Mouse (Mus musculus) erythroid progenitor cell, adult 5-6 weeks (primary cell): ENCODE data around the gene Map2. TPM values are rescaled to one million over a fixed set of nuclear protein-coding genes. Genes with fewer than 3 reads are reported as not detected.

Experiments
- ATAC-seq: replicated peaks from 2 replicates; pipeline ENCODE4 v1.8.0; 2016; ENCODE audit warnings: moderate number of reproducible peaks, mild to moderate bottlenecking, moderate TSS enrichment, inconsistent platforms; ENCODE audit not compliant: poor library complexity, low FRiP score, severe bottlenecking
- total RNA-seq, 2 experiments: library from RNA; stranded (forward) in 1 of 2; stranded (reverse) in 1 of 2; fragments of 150-400 nt in 1 of 2; fragments of 186-747, 209-891 nt in 1 of 2; gene quantifications; 2 replicates each; pipeline versions ENCODE4 v1.2.3 to v1.2.4; 2015 to 2017; ENCODE audit warnings: low replicate concordance in 2 of 2

The Map2 gene
- total RNA-seq (2015; ENCODE audit: low replicate concordance), result not detected in 2 replicates
- 1.2 TPM in 1 of 2 replicates, not detected in the other for total RNA-seq (2017; ENCODE audit: low replicate concordance)

DNA sequence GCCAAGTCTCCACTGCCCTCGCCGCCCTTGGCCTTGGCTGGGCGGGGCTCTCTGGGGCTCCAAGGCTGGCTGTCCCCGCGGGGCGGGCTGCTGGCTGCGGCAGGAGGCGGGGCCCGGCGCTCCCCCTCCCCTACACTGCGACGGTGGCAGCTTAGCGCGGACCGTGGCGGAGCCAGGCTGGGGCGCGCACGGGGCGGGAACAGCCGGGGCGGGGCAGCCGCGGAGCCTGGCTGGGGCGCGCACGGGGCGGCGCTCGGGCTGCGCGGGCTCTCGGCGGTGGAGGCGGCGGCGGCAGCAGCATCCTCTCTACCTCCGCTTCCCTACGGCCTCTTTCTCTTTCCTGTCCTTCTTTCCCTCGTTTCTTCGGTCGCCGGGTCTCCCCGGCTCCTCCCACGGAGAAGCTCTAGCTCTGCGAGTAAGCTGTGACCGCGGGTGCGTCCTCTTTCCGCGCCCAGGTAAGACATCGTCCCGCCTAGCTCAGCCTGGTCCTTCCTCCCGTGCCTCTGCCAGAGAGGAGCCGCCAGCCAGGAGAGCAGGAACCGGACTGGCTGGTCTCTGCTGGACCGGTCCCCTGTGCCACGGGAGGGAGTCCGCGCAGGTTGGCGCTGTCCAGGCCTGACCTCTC lies at the start of gene Map2:
TSS of gene Map2 (plus strand) at position 233 of the 625 bp plus-strand sequence.
- no peak for ATAC-seq

DNA sequence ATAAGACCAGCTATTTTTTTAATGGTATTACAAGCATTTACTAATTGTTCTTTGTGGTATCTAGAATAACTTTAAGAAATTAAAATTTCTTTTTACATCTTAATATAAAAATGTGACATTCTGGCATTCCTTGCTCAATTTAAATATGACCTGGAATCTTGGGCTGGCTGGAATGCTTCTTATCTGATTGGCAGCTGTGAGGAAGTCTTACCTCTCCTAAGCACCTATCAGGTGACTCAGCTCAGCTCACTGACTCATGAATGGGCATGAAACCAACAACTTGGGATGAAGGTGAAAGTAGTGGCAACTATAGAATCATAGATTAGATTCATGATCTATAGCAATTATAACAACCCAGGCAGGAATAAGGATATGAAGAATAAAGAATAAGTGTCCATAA lies 42.1 kb upstream of the Map2 start:
- ATAC-seq, result no peak

DNA sequence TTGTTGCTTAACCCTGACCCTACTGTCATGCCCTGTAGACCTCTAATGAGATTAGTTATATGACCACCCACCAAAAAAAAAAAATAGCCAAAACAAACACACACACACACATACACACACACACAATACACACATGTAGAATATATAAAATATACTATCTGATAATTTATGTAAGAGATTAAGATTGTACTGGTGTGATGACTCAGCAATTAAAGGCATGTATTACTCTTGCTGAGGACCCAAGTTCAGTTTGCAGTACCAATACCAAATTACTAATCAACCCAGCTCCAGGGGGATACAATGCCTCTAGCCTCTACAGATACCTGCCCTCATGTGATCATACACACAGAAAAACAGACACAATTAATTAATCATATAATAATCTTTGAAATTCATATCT lies 39.7 kb upstream of the Map2 start:
- ATAC-seq, result no peak

DNA sequence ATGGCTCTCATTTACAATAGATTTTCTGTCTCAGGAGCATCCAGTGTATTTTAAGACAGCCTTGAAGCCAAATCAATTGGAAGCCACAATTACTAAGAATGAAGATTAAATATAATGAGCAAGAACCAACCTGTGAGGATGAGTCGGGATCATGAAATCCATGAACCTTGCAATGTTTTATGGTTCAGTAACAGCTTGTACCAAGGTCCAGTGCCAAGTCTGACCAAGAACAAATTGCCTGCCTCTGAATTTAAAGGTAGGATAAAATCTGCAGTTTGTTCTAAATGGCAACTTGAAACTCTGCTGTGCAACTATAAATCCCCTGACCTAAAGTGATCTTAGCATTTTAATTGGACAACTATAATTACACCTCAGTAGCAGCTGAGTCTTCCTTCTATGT lies 34.4 kb upstream of the Map2 start:
- ATAC-seq, result no peak

DNA sequence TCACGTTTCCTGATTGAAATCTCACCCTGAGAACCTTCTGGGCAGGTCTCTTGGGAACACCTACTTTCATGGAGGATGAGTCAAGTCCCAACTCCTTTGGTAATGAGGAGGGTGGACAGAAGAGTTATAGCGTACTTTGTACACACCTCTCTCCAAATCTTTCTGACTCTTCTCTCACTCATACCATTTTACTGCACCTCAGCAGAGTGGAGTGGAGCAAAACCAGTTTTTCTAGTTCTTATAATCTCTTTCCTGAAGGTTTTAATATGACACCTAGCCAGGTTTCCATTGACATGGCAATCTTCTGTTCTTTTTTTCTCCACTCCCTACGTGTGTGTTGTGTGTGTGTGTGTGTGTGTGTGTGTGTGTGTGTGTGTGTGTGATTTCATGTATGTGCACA lies 29.9 kb upstream of the Map2 start:
- no peak for ATAC-seq

DNA sequence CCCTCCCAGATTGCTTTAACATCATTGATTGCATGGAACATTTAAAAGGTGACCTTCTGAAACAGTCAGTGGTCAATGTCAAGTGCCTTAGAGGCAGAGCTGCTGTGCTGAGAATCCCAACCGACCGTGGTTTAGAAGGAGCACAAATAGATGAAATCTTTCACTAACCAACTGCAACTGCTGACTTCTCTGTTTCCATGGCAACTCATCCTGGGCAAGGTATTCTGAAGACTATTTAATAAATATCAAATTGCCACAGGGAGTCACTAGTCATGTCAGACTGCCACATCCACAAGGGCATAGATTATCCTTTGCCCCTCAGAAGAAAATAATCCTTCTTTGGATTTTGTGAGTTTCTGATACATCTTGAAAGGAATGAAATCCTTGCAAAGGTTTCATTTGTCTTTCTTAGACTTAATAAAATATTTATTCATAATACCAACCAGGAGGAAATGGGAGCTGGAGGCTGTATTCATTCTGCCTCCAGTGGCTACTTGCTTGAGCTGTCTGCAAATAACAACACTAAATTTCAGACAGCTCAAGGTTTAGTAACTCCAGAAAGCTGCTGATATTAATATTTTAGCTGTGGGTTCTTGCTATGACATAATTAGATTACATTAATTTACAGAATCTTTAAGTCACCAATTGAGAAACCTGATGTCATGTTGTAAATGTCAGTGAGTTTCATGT lies 26.1 kb upstream of the Map2 start:
- no peak for ATAC-seq

DNA sequence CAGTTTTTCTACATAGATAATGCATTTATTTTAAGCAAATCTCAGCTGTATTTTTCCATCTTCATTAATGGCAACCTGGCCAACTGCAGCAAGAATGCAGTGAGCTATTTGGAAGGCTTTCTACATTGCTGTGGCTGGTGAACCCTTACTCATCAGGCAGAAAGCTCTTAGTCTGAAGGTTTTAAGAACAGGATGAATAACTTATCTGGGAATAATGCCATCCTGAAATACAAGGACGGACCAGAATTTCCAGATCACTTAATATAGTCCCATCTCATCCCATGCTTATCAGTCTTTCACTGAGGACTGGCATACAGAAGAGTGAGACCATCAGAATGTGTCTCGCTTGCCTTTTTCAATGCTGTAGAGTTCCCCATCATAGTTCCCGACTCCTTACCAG lies 24.3 kb upstream of the Map2 start:
- ATAC-seq, result no peak

DNA sequence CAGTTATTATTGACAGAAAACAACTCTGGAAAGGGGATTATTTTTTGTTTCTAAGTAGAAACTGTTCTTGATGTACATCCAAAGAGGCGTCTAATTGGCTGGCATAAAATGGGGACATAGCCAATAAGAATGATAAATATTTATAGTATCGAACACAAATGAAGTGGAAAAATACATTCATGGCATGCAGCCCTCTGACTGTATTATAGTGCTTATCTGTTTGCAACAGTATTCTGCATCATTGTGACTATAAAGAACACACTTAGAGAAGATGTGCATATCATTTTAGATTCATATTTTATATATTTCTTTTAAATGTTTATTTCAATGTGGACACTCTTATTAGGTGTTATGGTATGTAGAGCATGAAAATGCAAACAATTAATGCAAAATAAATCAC lies 17.9 kb upstream of the Map2 start:
- ATAC-seq, result no peak

DNA sequence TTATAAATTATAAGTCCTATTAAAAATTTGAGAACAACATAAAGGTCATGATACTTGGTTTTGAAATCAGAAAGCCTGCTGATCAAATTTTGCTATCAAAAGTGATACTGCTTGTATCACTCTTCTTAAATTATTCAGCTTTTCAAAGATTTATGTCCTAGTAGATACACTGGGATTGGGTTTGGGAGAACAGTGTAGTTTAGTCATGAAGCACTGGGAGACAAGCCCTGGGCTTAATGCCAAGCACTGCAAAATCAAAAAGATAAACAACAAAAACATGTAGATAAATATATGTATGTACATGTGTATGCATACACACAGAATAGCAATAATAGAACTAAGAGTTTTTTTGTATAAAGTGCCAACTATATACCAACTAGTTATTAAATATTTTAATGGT lies 17.5 kb upstream of the Map2 start:
- no peak for ATAC-seq

DNA sequence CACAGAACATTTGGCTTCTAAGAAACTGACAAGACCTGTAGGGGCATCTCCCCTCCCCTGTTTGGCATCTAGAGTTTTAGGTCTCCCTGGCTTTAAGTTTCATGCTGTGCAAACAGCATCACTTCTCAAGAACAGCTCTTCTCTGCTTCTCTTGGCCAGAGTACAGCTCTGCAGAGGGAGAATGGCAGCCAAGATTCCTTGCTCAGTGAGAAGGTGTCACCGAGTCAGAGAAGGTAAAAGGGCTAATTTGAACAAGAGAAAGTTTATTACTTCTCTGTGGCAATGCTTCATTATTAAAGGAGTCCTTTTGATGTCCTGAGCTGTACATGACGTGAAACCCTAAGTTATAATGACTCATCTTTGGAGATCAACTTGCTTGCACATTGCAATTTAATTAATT lies 10.4 kb upstream of the Map2 start:
- no peak for ATAC-seq

DNA sequence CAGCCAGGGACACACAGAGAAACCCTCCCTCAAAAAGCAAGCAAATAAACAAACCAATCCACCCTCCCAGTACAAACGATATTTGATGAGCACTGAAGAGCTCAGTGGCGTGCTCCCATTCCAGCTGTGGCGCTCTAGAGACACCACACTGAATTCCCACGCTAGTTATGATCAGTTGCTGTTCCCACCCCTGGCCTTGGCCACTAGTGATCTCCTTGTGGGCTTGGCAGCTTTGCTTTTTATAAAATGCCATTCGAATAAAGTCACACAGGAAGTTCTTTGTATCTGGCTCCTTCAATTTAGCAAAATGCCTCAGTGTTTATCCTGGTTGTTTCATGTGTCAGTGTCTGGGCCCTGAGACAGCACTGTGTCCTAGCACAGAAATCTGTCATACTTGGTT lies 6.4 kb upstream of the Map2 start:
- ATAC-seq, result no peak

DNA sequence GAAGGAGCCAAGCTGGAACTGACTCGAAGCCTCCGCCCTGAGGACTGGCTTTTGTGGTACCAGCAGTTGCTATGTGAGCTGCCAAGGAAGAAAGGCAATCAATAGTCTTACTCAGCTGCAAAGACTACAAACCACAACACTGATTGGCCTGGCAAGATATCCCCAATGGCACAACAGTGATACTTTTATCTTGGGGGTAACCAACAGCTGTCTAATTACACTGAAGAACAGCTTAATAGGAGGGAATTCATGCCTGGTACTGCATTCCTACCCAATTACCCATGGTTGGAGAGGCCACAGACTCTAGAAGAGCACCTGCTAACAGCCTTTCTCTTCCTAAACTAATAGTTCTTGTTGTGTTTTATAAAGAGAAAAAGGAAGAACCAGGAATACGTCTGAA lies 2.9 kb upstream of the Map2 start:
- no peak for ATAC-seq

DNA sequence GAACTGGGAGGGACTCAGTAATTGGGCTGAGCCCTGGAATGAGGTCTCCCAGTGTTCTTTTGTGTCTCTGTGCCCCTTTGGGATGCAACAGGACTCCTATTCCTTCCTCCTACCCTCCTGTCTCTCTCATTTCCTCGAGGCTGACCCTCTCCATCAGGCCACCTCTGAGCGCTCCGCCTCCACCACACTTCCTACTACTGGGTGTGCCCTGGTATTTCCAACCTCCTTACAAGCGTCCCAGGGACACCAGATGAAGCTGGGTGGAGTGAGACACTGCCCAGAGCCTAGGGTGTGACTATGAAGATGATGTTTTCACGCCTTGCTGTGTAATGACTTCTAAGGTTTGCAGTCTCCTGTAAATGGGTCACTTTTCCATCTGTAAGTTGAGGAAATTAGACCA lies 1.4 kb upstream of the Map2 start:
- no peak for ATAC-seq

DNA sequence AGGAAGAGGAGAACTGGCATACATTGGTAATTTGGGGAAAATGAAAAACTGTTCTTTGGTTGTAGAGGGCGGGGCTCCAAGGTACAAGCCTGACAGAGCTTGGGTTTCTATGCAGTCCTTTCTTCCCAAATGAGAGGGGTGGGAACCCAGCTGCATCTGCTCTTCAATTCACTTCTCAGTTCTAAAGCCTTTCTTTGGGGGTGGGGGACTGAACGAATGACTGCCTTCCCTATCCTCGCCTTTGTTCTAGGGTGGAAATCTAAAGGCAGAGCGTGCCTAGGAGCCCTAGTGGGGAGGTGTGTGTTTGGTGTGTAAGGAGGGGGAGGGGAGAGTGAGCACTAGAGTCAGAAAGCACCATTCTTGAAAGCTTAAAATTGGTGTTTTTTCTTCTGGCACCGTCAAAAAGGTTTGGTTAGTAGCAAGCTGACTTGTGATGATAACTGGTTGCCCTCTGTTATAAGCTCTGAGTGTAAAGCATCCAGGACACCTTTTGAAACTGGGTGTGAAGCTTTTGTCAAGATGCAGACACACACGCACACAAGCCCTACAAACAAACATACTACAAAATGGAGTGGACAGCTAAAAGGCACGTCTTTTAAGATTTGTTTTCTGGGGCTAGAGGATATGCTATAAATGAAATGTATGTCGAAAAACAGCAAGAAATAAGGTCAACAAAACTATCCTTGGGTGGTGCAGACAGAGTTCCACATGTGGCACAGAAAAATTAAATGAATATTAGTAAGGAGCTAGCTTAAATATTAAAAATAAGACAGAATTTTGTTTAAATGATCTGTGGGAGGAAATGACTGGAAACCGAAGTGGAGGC lies 1.2 kb downstream of the Map2 start:
- no peak for ATAC-seq

DNA sequence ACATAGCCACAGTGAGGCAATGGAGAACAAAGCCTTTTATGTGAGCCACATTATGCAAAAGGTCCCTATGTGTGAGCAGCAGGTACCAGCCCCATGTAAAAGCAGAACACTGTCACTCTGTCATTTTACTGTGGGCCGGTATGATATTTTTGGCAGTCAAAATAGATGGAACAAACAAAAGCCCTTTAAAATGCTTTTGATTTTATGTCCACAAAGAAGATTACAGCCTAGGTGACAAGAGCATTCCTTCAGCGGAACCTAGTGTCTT lies 1.7 kb downstream of the Map2 start:
- no peak for ATAC-seq

DNA sequence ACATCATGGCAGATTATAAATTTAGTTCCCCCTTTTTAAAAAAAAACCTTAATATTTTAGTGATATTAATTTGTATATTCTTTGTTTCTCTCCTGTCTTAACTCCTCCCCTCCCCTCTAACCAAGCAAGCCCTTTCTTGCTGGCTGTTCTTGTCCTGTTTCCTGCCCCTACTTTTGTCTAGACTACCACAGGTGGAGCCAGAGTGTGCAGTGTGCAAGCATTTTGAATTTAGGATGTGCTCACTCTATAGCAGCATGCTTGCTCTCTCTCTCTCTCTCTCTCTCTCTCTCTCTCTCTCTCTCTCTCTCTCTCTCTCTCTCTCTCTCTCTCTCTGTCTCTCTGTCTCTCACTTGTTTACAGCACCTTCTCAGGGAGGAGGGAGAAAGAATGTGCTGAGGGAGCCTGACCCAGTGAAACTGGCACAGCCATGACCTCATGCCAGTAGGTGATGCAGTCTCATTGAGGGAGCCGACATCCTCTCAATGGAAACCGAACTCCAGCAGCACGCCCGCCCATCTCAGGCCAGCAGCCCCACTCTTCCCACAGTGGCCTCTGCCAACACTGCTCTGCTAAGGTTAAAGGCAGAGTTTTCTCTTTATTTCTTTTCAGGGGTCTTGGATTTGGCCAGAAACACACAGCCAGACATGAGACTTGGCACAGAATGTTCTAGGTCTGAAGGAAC lies 2.6 kb downstream of the Map2 start:
- ATAC-seq, result no peak

DNA sequence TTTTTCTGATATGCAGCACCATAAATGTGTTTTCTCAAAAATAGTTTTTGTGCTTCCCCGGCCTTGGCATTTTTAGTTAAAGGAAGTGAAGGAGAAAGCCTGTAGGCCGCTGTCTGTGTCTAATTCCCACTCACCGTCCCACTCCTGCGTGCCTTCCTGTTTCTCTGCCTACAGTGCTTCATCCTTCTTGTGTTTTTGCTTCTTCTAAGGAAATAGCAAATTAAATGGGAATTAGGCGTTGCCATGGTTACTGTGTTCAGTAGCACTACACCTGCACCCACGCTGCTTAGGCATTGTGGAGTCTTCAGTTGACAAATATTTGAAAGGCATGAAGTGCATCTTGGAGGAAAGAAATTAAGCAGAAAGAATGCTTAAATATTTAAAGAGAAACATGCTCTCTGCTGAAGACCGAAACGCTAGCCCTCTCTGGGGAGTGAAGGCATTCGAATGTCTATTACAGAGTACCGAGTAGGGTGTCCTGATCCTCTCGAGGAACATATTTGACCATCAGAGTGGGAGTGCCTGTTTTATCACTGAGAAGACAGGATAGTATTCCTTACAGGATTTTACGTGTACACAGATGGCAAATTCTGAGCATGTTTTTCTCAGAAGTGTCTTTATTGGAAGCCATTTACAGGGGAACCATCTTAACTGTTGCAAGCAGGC lies 12.1 kb downstream of the Map2 start:
- no peak for ATAC-seq

DNA sequence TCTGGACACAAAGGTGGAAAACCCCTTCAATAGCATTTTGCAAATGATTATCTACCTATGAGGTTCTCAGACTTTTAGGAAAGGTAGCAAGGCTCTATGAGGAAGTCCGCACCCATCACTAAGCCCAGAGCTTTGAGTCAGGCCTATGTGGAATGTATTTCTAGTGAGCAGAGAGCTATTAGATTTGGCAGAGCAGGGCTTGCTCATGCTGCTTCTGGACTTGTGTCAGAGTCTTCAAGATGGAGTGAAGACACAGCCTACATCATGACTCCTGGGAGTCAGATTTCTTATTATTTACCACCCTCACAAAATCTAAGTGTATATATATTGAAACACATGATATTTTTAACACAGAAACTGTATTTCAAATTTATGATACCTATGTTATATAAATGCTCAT lies 17.3 kb downstream of the Map2 start:
- no peak for ATAC-seq

DNA sequence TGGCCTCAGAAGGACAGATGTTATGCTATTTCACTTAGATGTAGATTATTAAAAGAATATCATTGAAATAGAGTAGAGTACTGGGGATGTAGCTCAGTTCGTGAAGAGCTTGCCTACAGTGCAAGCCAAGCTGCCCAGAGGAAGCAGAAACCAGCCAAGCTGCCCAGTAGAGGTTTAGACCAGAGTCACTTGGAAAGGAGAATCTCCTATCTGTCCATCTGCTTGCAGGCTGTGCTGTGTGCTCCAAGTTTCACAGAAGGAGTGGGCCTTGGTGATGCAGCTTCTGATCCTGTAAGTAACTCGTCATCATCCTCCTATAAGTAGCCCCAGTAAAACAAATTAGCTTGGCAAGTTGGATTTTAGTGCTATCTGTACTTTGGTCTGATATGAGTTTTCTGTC lies 17.8 kb downstream of the Map2 start:
- ATAC-seq, result no peak

DNA sequence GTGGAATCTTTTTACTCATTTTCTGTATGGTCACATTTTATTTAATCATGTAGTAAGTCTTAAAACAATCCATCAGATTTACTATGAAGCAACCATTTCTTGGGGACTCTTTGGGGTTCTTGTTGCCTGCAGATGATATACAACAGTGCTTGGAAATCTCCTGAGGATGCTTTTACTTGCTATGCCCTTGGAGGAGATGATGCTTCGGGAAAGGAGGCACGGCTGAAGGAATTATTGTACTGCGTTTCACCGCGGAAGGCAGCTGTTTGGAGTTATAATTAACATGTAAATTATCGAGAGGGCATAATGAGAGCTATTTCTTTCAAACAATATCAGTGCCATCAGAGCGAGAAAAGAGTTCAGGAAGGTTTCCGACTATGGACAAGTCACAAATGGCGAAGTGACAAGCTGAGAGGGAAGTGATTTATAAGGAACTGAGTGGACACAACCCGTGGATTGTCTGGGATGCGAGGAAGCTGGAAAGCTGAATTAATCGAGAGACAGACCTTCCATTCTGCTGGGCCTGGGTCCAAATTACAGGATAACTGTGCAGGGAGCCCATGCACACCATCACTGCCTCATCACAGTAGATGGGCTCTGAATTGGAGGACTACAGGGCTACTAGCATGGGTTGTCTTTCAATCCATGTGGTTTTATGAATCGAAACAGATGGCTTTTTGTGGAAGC lies 20.1 kb downstream of the Map2 start:
- ATAC-seq, result no peak
